Mouse (Mus musculus) neural tube, embryonic 11.5 days (tissue): ENCODE data around the gene Nkiras2. TPM values are rescaled to one million over a fixed set of nuclear protein-coding genes. Genes with fewer than 3 reads are reported as not detected.
"Not testable (repeated sequence)": the region's sequence is repeated elsewhere in the genome, so short reads cannot be mapped to it uniquely, and the experiment has no call there.

Experiments used
- ATAC-seq: fragments of 200-750 bp; cut with Nextera tagmentation; 2 replicates; pipeline ENCODE4 v1.8.0; 2017; ENCODE audit warnings: moderate number of reproducible peaks, mild to moderate bottlenecking, moderate TSS enrichment, moderate library complexity; ENCODE audit not compliant: insufficient read depth, low FRiP score, low TSS enrichment
- DNase-seq: peaks from one replicate; pipeline ENCODE4 v3.0.0-alpha.2; 2015; ENCODE audit warnings: low spot score
- H3K27ac ChIP-seq: fragments of 300-500 bp; sonication (generic); 2 replicates; pipeline ENCODE4 v1.5.1; 2014; ENCODE audit warnings: low read depth, mild to moderate bottlenecking, low read length
- H3K27me3 ChIP-seq: fragments of 300-500 bp; sonication (generic); 2 replicates; pipeline ENCODE4 v1.6.1; 2014; ENCODE audit warnings: mild to moderate bottlenecking, low read length, mixed read lengths; ENCODE audit not compliant: control insufficient read depth, insufficient read depth
- H3K36me3 ChIP-seq: fragments of 300-500 bp; sonication (generic); 2 replicates; pipeline ENCODE4 v1.6.1; 2014; ENCODE audit warnings: mild to moderate bottlenecking, low read length, moderate library complexity, mixed read lengths; ENCODE audit not compliant: control insufficient read depth, insufficient read depth
- H3K4me1 ChIP-seq: fragments of 300-500 bp; sonication (generic); 2 replicates; pipeline ENCODE4 v1.6.1; 2014; ENCODE audit warnings: low read length, mixed read lengths; ENCODE audit not compliant: control insufficient read depth, insufficient read depth
- H3K4me2 ChIP-seq: fragments of 300-500 bp; sonication (generic); 2 replicates; pipeline ENCODE4 v1.6.1; 2014; ENCODE audit warnings: low read depth, mild to moderate bottlenecking, moderate library complexity
- H3K4me3 ChIP-seq: fragments of 300-500 bp; sonication (generic); 2 replicates; pipeline ENCODE4 v1.5.1; 2014; ENCODE audit warnings: low read depth, low read length
- H3K9ac ChIP-seq: fragments of 300-500 bp; sonication (generic); 2 replicates; pipeline ENCODE4 v1.6.1; 2014; ENCODE audit warnings: mild to moderate bottlenecking, low read length
- H3K9me3 ChIP-seq: fragments of 300-500 bp; sonication (generic); 2 replicates; pipeline ENCODE4 v1.6.1; 2016; ENCODE audit warnings: low read length; ENCODE audit not compliant: control insufficient read depth
- WGBS: fragments of 180-500 bp; shearing (Covaris S2); extraction: QIAGEN DNeasy Blood & Tissue Kit; methylation state at CpG from one replicate; pipeline ENCODE4 v1.1.7; 2014; 5-methylcytosine and 5-hydroxymethylcytosine counted together
- polyA plus RNA-seq: library from polyadenylated mRNA; unstranded; fragments of >200 nt; fragmentation: Nextera tagmentation; extraction: Ambion mirVana; gene quantifications from 2 replicates; pipeline ENCODE4 v1.2.1, GENCODE M21; 2014

Nkiras2 gene
- polyA plus RNA-seq, 1 experiment from 2014 or later, result 115 TPM

- no peak overlapping the region for H3K4me3 ChIP-seq
- no peak overlapping the region for H3K4me2 ChIP-seq
- H3K4me1 ChIP-seq, result no peaks in the 10 kb centered on the region
- H3K9ac ChIP-seq, result no peak overlapping the region
- H3K27me3 ChIP-seq, result no peaks in the 10 kb centered on the region
- no peak overlapping the region for H3K27ac ChIP-seq
- no peak for DNase-seq
- no peak for ATAC-seq
- peaks cover 2% of the 10 kb centered on the region; the same call in 1 of the 2 replicates for H3K36me3 ChIP-seq
- H3K9me3 ChIP-seq, result no peaks in the 10 kb centered on the region
- WGBS, result 97% methylated on average over 6 of the region's 6 CpGs
These were observed 11.9 kb upstream of the Nkiras2 start for GRCm38 (mm10) chr11:100607121-100607520.

- H3K4me2 ChIP-seq, result no peak overlapping the region
- no peaks in the 10 kb centered on the region for H3K27me3 ChIP-seq
- 86% methylated on average over 4 of the region's 4 CpGs for WGBS
- ATAC-seq (no peak), DNase-seq (no peak)
- no peaks in the 10 kb centered on the region for H3K9me3 ChIP-seq
- H3K27ac ChIP-seq, result no peak overlapping the region
- H3K36me3 ChIP-seq, result peaks cover 2% of the 10 kb centered on the region; the same call in 1 of the 2 replicates
- H3K4me3 ChIP-seq, result no peak overlapping the region
- H3K9ac ChIP-seq, result no peak overlapping the region
- no peaks in the 10 kb centered on the region for H3K4me1 ChIP-seq
These were observed 10.2 kb upstream of the Nkiras2 start for GRCm38 (mm10) chr11:100608796-100609195.

- H3K4me3 ChIP-seq, result no peak overlapping the region
- DNase-seq (no peak), ATAC-seq (no peak)
- H3K9ac ChIP-seq, result no peak overlapping the region
- H3K27ac ChIP-seq, result no peak overlapping the region
- no peaks in the 10 kb centered on the region for H3K4me1 ChIP-seq
- peaks cover 2% of the 10 kb centered on the region; the same call in 1 of the 2 replicates for H3K36me3 ChIP-seq
- no peaks in the 10 kb centered on the region for H3K9me3 ChIP-seq
- no peaks in the 10 kb centered on the region for H3K27me3 ChIP-seq
- H3K4me2 ChIP-seq, result no peak overlapping the region
- 93% methylated on average over 5 of the region's 5 CpGs for WGBS
These were observed 9.6 kb upstream of the Nkiras2 start for GRCm38 (mm10) chr11:100609355-100609996.

GRCm38 (mm10) chr11:100609997-100610680 lies 8.9 kb upstream of the Nkiras2 start:
- no peak overlapping the region for H3K27ac ChIP-seq
- H3K36me3 ChIP-seq, result peaks cover 2% of the 10 kb centered on the region; the same call in 1 of the 2 replicates
- DNase-seq (no peak), ATAC-seq (no peak)
- no peaks in the 10 kb centered on the region for H3K9me3 ChIP-seq
- no peak overlapping the region for H3K4me3 ChIP-seq
- H3K27me3 ChIP-seq, result no peaks in the 10 kb centered on the region
- H3K9ac ChIP-seq, result no peak overlapping the region
- WGBS, result 87% methylated on average over 9 of the region's 9 CpGs
- H3K4me2 ChIP-seq, result no peak overlapping the region
- H3K4me1 ChIP-seq, result no peaks in the 10 kb centered on the region

- DNase-seq (no peak), ATAC-seq (no peak)
- H3K4me3 ChIP-seq, result no peak overlapping the region
- H3K9me3 ChIP-seq, result no peaks in the 10 kb centered on the region
- peaks cover 2% of the 10 kb centered on the region; the same call in 1 of the 2 replicates for H3K36me3 ChIP-seq
- H3K27ac ChIP-seq, result no peak overlapping the region
- no peaks in the 10 kb centered on the region for H3K4me1 ChIP-seq
- 93% methylated on average over 6 of the region's 6 CpGs for WGBS
- no peak overlapping the region for H3K4me2 ChIP-seq
- H3K27me3 ChIP-seq, result no peaks in the 10 kb centered on the region
- no peak overlapping the region for H3K9ac ChIP-seq
These were observed 7.4 kb upstream of the Nkiras2 start for GRCm38 (mm10) chr11:100611627-100612026.

- 96% methylated on average over 3 of the region's 3 CpGs for WGBS
These were observed 5.8 kb upstream of the Nkiras2 start for GRCm38 (mm10) chr11:100613241-100613640.

GRCm38 (mm10) chr11:100616332-100616731 lies 2.7 kb upstream of the Nkiras2 start:
- Histone ChIP-seq H3K9ac (no peak overlapping the region), H3K4me2 (no peak overlapping the region), H3K4me3 (no peak overlapping the region), H3K36me3 (no peaks in the 10 kb centered on the region; the same call in 1 of the 2 replicates), H3K4me1 (peaks cover 12% of the 10 kb centered on the region), H3K27ac (no peak overlapping the region), H3K27me3 (no peaks in the 10 kb centered on the region), H3K9me3 (no peaks in the 10 kb centered on the region)
- no peak for ATAC-seq
- DNase-seq, result no peak
- 92% methylated on average over 5 of the region's 5 CpGs for WGBS

More at GRCm38 (mm10) chr11:100613241-100613640, 5.8 kb upstream of the Nkiras2 start:
- H3K36me3 ChIP-seq, result peaks cover 2% of the 10 kb centered on the region; the same call in 1 of the 2 replicates
- ATAC-seq (no peak), DNase-seq (no peak)
- H3K27me3 ChIP-seq, result no peaks in the 10 kb centered on the region
- peaks cover 7% of the 10 kb centered on the region for H3K4me1 ChIP-seq
- H3K4me2 ChIP-seq, result no peak overlapping the region
- H3K9me3 ChIP-seq, result no peaks in the 10 kb centered on the region
- H3K27ac ChIP-seq, result no peak overlapping the region
- no peak overlapping the region for H3K4me3 ChIP-seq
- no peak overlapping the region for H3K9ac ChIP-seq

- not testable (repeated sequence) for DNase-seq, H3K36me3 ChIP-seq, H3K9me3 ChIP-seq, H3K27ac ChIP-seq, ATAC-seq, H3K4me2 ChIP-seq, H3K4me3 ChIP-seq, H3K27me3 ChIP-seq, H3K9ac ChIP-seq
- WGBS, result 97% methylated on average over 7 of the region's 7 CpGs
- peaks cover 12% of the 10 kb centered on the region for H3K4me1 ChIP-seq
These were observed 2.2 kb upstream of the Nkiras2 start for GRCm38 (mm10) chr11:100616836-100617235.

- H3K9ac ChIP-seq, result no peak overlapping the region
- no peak for DNase-seq
- H3K36me3 ChIP-seq, result no peaks in the 10 kb centered on the region
- no peak overlapping the region for H3K27ac ChIP-seq
- H3K27me3 ChIP-seq, result no peaks in the 10 kb centered on the region
- 91% methylated on average over 4 of the region's 4 CpGs for WGBS
- H3K9me3 ChIP-seq, result no peaks in the 10 kb centered on the region
- H3K4me2 ChIP-seq, result peak overlapping the region; percentile 62; the same call in 1 of the 2 replicates
- H3K4me3 ChIP-seq, result peak overlapping the region; percentile 99; the same call in 1 of the 2 replicates
- no peak for ATAC-seq
- H3K4me1 ChIP-seq, result peaks cover 12% of the 10 kb centered on the region
These were observed 1.6 kb upstream of the Nkiras2 start for GRCm38 (mm10) chr11:100617480-100617879.
